Mouse (Mus musculus) kidney, adult 2 months (tissue): ENCODE data around the gene Trim5.
"Not testable (repeated sequence)": the region's sequence is repeated elsewhere in the genome, so short reads cannot be mapped to it uniquely, and the experiment has no call there.

ENCODE experiments used
- CTCF ChIP-seq: fragments of 200-500 bp; conservative IDR thresholded peaks from 2 replicates; pipeline ENCODE4 v1.5.1; 2011; ENCODE audit warnings: low read depth, mild to moderate bottlenecking, control low read depth, low read length, moderate library complexity, mixed read lengths; ENCODE audit not compliant: insufficient read depth, insufficient read length
- POLR2A ChIP-seq: fragments of 200-500 bp; IDR thresholded peaks from one replicate; pipeline ENCODE4 v1.6.1; 2011; ENCODE audit warnings: low read depth, low read length, control low read depth

DNA sequence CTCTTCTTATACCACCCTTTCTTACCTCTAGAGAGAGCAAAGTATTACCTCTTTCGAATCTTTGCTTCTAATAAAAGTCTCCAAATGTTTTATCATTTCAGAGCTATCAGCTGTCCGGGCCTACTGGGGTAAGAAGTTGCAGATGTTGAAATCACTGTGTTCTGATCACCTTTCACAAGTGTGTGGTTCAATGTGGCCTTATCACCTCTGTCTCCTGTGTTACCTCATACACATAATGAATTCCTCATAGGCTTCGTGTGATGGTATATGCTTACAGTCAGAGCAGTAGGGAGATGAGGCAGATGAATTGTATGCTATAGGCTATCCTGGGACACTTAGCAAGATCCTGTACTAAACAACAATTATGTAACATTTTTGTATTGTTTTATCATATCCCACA is 47.7 kb upstream of the Trim5 start:
- TF ChIP-seq POLR2A, CTCF: not testable (repeated sequence)
